Mouse (Mus musculus) thymus, adult 2 months (tissue): Measurements from ENCODE around the gene Kif16b. TPM values are rescaled to one million over a fixed set of nuclear protein-coding genes. Genes with fewer than 3 reads are reported as not detected.

Experiments
- DNase-seq: peaks from one replicate; pipeline ENCODE4 v3.0.0; 2021
- H3K27ac ChIP-seq: fragments of 200-500 bp; 2 replicates; pipeline ENCODE4 v1.5.1; 2012; ENCODE audit warnings: low read length, control low read depth; ENCODE audit not compliant: control insufficient read depth, insufficient read depth
- H3K27me3 ChIP-seq: fragments of 200-500 bp; 2 replicates; pipeline ENCODE4 v1.6.1; 2012; ENCODE audit warnings: mild to moderate bottlenecking, low read length, moderate library complexity, mixed read lengths; ENCODE audit not compliant: control insufficient read depth, insufficient read depth
- H3K36me3 ChIP-seq: fragments of 200-500 bp; 2 replicates; pipeline ENCODE4 v1.6.1; 2012; ENCODE audit warnings: mild to moderate bottlenecking, low read length, moderate library complexity; ENCODE audit not compliant: control insufficient read depth, insufficient read depth
- H3K4me1 ChIP-seq: fragments of 200-500 bp; replicated peaks from 2 replicates; pipeline ENCODE4 v1.6.1; 2012; ENCODE audit warnings: low read length; ENCODE audit not compliant: control insufficient read depth, insufficient read depth
- H3K4me3 ChIP-seq: fragments of 200-500 bp; 2 replicates; pipeline ENCODE4 v1.5.1; 2012; ENCODE audit warnings: mild to moderate bottlenecking, low read length, control low read depth, moderate library complexity; ENCODE audit not compliant: control insufficient read depth, insufficient read depth
- CTCF ChIP-seq: fragments of 200-500 bp; IDR thresholded peaks from 2 replicates; pipeline ENCODE4 v1.5.1; 2012; ENCODE audit warnings: mild to moderate bottlenecking, control low read depth, low read length, moderate library complexity, borderline replicate concordance; ENCODE audit not compliant: control insufficient read depth, poor library complexity, insufficient read depth; ENCODE audit errors: extremely low read depth
- POLR2A ChIP-seq: fragments of 200-500 bp; IDR thresholded peaks from 2 replicates; pipeline ENCODE4 v1.6.1; 2012; ENCODE audit warnings: mild to moderate bottlenecking, low read length, control low read depth, moderate library complexity; ENCODE audit not compliant: control insufficient read depth, poor library complexity, insufficient read depth; ENCODE audit errors: extremely low read depth
- WGBS: fragments of 180-500 bp; shearing (Covaris S2); methylation state at CpG from one replicate; pipeline ENCODE4 v1.1.7; 2018; 5-methylcytosine and 5-hydroxymethylcytosine counted together
- polyA plus RNA-seq: library from polyadenylated mRNA; depleted of rRNA; stranded (reverse); fragments of >200 nt; gene quantifications from 2 replicates; pipeline ENCODE4 v1.2.3, GENCODE M21; 2012

The Kif16b gene
- polyA plus RNA-seq, 1 experiment: 9.5 TPM

GRCm38 (mm10) chr2:142838118-142838517 is 63.2 kb downstream of the Kif16b start:
- no peak overlapping the region for H3K27ac ChIP-seq
- TF ChIP-seq POLR2A: no peak
- no peak for TF ChIP-seq CTCF
- H3K27me3 ChIP-seq: no peaks in the 10 kb centered on the region
- no peak overlapping the region for H3K4me3 ChIP-seq
- H3K36me3 ChIP-seq: no peaks in the 10 kb centered on the region
- no peak for DNase-seq
- H3K4me1 ChIP-seq: no peaks in the 10 kb centered on the region
- WGBS: 100% methylated on average over 1 of the region's 1 CpGs

GRCm38 (mm10) chr2:142834751-142835150 is 66.6 kb downstream of the Kif16b start:
- no peaks in the 10 kb centered on the region for H3K27me3 ChIP-seq
- no peak overlapping the region for H3K4me3 ChIP-seq
- no peaks in the 10 kb centered on the region for H3K4me1 ChIP-seq
- no peak overlapping the region for H3K27ac ChIP-seq
- DNase-seq: no peak
- TF ChIP-seq CTCF: no peak
- no peak for TF ChIP-seq POLR2A
- H3K36me3 ChIP-seq: no peaks in the 10 kb centered on the region
- WGBS: 94% methylated on average over 3 of the region's 3 CpGs

GRCm38 (mm10) chr2:142832617-142833422 is 68.5 kb downstream of the Kif16b start:
- Histone ChIP-seq H3K4me1 (no peaks in the 10 kb centered on the region), H3K27me3 (no peaks in the 10 kb centered on the region), H3K4me3 (no peak overlapping the region), H3K27ac (no peak overlapping the region), H3K36me3 (no peaks in the 10 kb centered on the region)
- no peak for DNase-seq
- TF ChIP-seq CTCF (no peak), POLR2A (no peak)
- 90% methylated on average over 10 of the region's 10 CpGs for WGBS

DNA sequence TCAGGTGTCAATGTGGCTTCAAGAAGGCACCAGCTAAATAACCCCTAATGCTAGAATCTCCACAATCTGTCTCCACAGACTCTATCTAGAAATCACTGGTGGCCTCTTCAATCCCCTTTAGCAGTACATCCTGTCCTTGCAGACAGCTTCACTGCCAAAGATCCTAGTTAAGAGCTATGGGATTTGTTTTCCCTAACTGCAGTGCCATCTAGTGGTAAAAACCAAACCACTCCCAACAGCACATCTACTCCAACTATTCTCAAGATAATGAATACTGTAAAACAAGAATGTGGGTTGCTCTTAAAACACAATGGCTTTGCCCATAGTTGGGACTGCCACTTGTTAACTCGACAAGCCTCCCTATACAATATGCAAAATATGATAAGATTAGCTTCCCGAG is 88.3 kb downstream of the Kif16b start:
- no peaks in the 10 kb centered on the region for H3K36me3 ChIP-seq
- H3K4me3 ChIP-seq: no peak overlapping the region
- WGBS: 47% methylated on average over 2 of the region's 2 CpGs
- H3K4me1 ChIP-seq: no peaks in the 10 kb centered on the region
- H3K27me3 ChIP-seq: no peaks in the 10 kb centered on the region
- TF ChIP-seq POLR2A (no peak), CTCF (no peak)
- H3K27ac ChIP-seq: no peak overlapping the region
- DNase-seq: no peak

DNA sequence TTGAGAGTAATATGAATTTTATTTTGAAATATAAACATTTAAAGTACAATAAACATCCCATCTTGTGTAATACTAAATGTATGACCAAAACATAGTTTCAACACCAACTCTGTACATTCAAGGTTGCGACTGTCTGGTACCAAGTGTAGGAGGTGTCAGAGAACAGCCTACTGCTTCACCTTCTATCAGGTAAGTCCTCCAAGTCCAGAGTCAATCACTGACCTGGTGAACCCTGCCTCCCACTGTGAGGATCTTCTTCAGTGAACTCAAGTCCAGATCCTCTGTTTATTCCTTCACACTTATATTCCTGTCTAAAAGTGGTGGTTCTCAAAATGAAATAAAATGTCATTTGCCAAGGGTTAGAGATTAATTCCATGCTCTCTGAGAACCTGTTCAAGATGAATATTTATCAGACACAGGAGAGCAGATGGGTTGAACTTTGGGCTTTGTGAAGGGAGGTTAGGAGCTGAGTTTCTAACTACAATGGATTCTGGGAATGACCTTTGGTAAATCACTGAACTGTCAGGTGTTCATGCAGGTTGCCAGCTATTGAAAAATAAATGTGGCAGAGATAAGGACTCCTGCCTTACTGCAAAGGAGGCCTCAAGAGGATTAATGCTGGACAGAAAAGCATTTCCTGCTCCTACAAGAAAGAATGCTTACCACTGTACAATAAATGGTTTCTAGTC is 97.4 kb downstream of the Kif16b start:
- Histone ChIP-seq H3K4me1 (no peaks in the 10 kb centered on the region), H3K36me3 (no peaks in the 10 kb centered on the region), H3K27me3 (no peaks in the 10 kb centered on the region), H3K27ac (no peak overlapping the region), H3K4me3 (no peak overlapping the region)
- 94% methylated on average over 1 of the region's 1 CpGs for WGBS
- TF ChIP-seq POLR2A (no peak), CTCF (no peak)
- DNase-seq: no peak

DNA sequence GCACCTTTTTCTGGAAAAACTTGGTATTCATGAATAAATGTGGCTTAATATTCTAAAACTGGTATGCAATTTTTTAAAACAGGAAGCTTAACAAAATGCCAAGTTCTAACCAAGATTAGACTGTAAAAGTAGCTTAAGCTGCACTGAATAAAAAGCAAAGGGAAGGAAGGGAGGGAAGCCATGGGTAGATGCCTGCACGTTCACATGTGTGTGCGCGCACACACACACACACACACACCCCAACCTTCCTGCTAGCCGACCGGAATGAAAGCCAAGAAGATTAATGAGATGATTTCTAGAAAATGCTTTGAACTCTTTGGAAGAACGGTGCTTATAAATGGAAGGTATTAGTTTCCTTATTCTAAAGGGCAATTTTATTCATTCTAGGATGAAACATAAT is 104.0 kb downstream of the Kif16b start:
- Histone ChIP-seq H3K27ac (no peak overlapping the region), H3K4me3 (no peak overlapping the region), H3K36me3 (no peaks in the 10 kb centered on the region), H3K27me3 (no peaks in the 10 kb centered on the region), H3K4me1 (no peaks in the 10 kb centered on the region)
- no peak for DNase-seq
- 32% methylated on average over 6 of the region's 6 CpGs for WGBS
- TF ChIP-seq CTCF (no peak), POLR2A (no peak)
